Comparison of ENCODE assay signal across 9 mouse cellular contexts in the genomic region with DNA sequence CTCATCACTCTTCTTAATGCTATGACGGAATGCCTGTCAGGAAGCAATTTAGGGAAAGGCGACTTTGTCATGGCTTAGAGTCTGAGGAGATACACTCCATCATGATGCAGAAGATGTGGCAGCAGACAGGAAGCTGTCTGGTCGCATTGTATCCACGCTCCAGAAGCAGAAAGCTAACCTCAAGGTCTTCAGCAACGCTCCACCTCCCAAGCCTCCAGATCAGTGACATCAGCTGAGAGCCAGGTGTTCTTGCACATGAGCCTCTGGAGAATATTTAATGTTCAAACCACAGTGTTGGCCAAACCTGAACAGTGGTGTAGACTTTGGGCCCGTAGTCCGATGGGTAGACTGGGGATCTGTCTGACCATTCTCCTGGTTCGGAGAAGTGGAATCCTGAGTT.
"Had no signal": no experiment of that assay in that cellular context is flagged by ENCODE, and none has a peak within 500 bp of the region (broad histone marks: within the 10 kb centered on the region; RNA-seq: fewer than 3 reads in every experiment).

No protein-coding gene starts in this region.

- ATAC-seq: intestine, embryonic 16.5 days; midbrain, embryonic 16.5 days had no signal

- DNase-seq: layer of hippocampus, adult 9-11 months; layer of hippocampus, postnatal 36 days; lung, embryonic 14.5 days; lung, postnatal 10 days; retina, postnatal 1 day; right cerebral cortex, postnatal 4 days; spleen, adult 18-20 months had no signal
